Mouse (Mus musculus): Measurements from ENCODE around the gene Wfikkn2.

Gene Wfikkn2

DNA sequence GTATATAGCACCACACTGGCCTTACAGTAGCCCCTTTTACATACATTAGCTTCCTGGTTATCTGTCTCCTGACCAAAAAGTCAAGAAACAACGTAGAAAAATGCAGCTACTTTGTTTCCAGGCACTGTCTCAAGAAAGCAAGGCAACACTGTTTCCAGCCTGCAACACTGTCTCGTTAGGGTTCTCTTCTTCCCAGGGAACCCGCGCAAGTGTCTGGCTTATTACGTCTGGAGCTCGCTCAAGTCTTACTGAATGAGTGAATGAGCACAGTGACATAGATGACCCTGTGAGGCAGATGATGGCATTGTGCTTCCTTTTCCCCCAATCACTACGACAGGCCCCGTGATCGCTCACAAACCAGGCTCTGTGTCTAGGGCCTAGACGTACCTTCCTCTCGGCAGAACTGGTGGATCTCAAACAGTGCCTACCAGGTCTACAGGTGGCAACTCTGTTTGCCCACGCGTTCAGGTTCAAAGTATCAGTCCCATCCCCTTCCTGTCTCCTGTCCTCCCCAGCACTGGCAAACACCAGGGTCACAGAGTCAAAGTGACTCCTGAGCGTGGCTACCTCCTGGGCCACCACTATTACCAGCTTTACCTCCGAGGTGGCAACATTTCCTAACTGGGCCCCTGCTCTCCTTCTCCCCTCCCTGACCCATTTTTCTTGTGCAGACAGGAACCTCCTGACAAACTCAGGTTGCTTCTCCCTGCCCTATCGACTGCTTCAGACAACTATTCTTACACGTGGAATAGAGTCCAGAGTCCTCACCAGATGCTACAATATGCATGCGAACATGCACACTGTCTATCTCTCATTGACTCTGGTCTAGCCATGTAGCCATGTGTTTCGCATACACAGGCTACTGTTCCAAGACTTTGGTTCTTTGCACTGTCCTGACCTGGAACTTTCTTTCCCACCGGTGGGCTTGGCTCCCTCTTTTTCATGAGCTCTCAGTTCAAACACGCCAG, 27.4 kb upstream of the Wfikkn2 start:
- TF ChIP-seq GATA4 (IDR thresholded peaks at IDR 0.05; ENCODE audit: insufficient replicate concordance, low read length), result no peak

DNA sequence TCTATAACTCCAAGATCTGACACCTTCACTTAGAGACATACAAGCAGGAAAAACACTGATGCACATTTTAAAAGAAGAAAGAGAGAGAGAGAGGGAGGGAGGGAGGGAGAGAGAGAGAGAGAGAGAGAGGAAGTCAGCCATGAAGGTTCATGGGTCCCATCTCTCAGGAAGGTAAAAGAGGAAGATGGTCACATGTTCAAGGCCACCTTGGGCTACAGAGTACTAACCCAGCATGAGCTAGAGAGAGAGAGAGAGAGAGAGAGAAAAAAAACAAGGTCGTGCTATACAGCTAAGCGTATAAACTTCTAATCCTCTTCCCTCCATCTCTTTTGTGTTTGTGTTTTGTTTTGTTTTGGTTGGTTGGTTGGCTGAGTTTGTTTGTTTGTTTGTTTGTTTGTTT, 25.2 kb upstream of the Wfikkn2 start:
- TF ChIP-seq GATA4 (IDR thresholded peaks at IDR 0.05; ENCODE audit: insufficient replicate concordance, low read length), result no peak

DNA sequence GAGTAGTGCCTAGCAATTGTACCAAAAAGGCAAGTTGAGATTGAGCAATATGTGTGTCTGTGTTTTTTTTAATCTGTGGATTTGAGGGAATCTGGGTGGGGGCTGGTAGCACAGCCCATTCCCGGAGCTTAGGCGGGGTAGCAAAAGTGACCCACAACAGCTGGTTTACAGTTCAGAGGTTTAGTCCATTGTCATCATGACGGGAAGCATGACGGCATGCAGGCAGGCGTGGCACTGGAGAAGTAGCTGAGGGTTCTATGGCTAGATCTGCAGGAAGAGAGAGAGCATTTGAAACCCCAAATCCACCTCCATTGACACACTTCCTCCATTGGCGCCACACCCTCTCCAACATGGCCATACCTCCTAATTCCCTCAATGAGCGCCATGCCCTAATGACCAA, 24.1 kb upstream of the Wfikkn2 start:
- TF ChIP-seq GATA4 (IDR thresholded peaks at IDR 0.05; ENCODE audit: insufficient replicate concordance, low read length), result no peak

DNA sequence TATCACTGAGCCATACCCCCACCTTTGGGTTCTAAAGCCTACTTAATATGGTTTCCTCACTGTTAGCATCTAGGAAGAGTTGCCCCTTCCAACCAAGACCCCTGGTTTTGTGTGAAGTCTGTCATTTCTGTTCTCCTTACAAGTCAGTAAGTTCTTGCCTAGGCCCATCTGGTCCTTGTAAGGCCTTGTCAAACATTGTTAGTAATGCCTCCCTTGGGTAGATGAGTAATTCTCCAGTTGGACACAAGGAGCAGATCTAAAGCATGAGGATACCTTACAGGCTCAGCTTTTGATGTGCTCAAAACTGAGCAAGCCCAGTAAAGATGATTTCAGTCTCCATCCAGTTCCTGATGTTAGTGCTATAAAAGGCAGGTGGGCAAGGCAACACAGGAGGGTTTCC, 23.0 kb upstream of the Wfikkn2 start:
- TF ChIP-seq GATA4 (IDR thresholded peaks at IDR 0.05; ENCODE audit: insufficient replicate concordance, low read length), result no peak

DNA sequence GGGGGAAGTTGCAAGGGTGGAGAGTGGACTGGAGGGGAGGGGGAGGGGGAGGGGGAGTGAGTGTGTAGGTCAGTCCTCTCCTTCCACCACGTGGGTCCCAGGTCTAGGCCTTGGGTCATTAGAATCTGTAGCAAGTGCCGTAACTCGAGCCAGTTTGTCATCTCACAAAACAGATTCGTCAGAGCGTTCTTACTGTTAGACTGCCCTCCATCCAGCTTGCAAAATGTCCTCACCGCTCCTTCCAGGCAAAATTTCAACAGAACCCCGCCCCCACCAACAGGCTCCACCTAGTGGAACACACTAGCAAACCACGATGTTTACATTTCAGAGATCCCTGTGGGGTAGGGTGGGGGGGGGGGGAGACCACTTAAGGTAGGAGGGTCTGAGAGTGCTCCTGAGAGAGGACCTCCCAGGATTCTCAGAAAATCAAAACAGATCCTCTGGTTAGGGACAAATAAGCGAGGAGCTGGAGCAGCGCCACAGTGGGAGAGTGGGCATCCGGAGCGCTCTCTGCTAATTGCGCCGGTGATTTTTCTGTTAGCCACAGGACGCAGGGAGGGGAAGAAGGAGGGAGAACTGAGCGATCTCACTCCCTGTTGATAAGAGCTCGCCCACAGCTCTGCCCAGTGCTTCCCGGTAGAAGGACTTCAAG, 19.5 kb upstream of the Wfikkn2 start:
- TF ChIP-seq GATA4 (IDR thresholded peaks at IDR 0.05; ENCODE audit: insufficient replicate concordance, low read length), result no peak

DNA sequence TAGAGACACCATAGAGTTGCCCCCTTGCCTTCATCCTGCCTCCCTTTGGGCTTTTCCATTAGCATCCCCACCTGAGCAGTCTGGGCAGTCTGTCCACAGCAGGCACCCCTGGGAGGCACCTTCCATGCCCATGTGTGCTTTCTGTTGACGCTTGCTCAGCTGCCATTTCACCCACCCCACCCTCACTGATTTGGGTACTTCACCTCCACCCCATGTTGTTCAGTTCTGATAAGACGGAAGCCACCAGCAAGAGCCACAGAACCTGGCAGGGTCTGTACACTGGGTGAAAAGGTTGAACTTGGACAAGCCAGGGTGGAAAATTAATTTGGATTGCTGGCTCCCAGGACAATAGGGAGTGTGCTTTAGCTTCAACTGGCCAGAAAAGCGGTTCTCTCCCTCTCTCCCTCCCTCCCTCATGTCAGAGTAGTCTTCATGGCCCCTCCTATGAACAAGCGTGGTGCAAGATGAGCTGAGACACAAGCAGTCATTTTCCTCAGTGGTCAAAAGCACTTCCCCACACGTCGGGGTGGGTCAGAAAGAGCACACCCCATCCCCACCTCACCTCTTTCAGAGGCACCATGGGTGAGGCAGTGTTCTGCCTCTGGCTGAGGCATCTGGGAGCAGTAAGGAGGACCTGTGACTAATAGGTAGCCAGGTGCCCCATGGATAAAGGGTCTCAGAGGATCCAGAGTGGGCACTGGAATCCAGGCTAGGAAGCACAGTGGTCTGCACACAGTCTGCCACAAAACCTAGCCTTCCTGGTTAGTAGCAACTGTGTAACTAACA, 16.0 kb upstream of the Wfikkn2 start:
- TF ChIP-seq GATA4 (IDR thresholded peaks at IDR 0.05; ENCODE audit: insufficient replicate concordance, low read length), result no peak

DNA sequence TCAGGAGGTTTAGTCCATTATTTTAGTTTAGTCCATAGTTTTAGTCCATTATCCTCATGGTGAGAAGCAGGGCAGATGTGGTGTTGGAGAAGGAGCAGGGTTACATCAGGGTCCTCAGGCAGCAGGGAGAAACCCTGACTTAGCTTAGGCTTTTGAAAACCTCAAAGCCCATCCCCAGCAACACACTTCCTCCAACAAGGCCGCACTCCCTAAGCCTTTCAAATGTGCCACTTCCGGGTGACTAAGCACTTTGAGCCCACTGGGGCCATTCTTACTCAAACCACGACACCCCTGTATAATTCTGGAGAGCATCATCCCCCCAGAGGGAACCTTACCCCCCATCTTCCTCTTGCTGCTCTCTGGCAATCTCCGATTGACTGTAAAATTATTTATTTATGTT, 14.0 kb upstream of the Wfikkn2 start:
- no peak for TF ChIP-seq GATA4 (IDR thresholded peaks at IDR 0.05; ENCODE audit: insufficient replicate concordance, low read length)

DNA sequence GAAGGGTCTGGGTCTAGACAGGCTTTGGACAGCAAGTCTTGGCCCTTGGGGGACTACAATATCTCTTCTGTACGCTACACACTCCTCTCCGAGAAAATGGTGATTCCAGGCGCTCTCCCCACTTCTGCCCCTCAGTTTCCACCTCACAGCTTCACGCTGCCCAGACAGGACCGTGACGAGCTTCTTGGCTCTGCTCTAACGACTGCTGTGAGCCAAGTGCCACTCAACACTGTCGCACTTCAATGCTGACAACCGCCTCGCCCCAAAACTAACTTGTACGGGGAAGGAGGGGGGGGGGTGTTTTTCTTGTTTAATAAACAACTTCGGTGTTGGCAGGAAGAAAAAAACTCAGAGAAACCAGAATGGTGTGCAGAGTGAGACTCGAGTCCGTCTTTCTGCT, 12.2 kb upstream of the Wfikkn2 start:
- TF ChIP-seq GATA4 (IDR thresholded peaks at IDR 0.05; ENCODE audit: insufficient replicate concordance, low read length), result no peak

DNA sequence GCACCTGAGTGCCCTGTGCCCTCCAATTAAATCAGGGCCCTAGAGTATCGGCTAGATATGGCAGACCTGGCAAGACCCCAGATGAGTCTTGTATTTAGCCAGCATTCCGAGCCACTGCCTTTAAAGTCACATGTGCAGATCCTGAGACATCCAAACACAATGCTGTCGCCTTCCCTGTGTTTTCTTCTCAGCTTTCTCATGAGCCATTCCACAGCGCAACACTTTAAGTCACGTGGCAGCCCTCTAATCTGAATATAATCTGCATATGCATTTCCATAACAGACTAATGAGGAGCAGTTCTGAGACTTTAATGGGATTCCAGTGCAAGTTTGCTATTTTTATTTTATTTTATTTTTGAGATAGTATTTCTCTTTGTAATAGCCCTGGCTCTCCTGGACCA, 9.9 kb upstream of the Wfikkn2 start:
- no peak for TF ChIP-seq GATA4 (IDR thresholded peaks at IDR 0.05; ENCODE audit: insufficient replicate concordance, low read length)

DNA sequence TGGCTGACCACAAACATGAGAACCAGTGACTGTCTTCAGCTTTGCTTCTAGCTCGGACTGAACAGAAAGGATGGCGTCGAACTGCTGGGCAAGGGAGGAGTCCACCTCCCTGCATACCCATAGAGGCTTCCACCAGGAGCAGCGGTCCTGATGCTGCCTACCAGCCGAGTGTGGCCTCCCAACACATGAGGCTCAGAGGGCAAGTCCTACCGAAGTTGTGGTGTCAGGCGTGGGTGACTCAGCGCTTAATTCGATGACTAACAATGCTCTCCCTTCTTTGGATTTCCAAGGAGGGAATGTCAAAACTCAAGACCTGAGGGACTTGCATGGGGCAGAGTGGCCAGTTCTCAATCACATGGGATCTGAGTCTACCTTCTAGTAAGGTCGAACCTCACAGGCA, 7.9 kb upstream of the Wfikkn2 start:
- no peak for TF ChIP-seq GATA4 (IDR thresholded peaks at IDR 0.05; ENCODE audit: insufficient replicate concordance, low read length)

DNA sequence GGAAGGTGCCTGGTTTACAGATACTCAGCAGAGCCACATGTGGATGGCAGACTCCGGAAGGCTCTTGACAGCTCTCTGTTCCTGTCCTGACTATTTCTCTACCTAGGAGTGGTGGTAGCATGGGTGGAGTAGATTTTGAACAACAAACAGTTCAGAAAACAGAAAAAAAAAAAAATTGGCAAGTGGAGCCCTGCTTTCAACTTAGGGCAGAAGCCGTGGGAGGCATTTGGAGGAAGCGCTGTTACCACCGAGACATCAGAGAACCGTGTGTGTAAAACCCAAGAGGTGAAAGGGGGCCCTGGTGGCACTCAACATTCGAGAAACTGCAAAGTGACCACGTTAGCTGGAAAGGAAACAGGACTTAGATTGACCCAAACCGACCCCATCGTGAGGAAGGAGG, 7.4 kb upstream of the Wfikkn2 start:
- no peak for TF ChIP-seq GATA4 (IDR thresholded peaks at IDR 0.05; ENCODE audit: insufficient replicate concordance, low read length)

DNA sequence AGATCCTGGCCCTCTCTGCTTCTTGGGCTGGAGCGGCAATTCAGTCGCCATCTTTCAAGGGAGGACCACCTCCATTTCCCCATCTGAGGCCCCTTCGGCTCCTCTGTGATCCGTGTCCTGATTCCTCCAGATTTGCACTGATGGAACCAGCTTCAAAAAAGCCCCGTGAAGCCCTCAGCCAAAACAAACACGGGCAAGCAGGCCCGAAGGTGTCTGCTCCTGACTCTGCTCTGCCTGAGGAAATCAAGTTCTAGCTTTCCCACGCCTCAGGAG, 920 bp upstream of the Wfikkn2 start:
- TF ChIP-seq GATA4 (IDR thresholded peaks at IDR 0.05; ENCODE audit: insufficient replicate concordance, low read length), result no peak

DNA sequence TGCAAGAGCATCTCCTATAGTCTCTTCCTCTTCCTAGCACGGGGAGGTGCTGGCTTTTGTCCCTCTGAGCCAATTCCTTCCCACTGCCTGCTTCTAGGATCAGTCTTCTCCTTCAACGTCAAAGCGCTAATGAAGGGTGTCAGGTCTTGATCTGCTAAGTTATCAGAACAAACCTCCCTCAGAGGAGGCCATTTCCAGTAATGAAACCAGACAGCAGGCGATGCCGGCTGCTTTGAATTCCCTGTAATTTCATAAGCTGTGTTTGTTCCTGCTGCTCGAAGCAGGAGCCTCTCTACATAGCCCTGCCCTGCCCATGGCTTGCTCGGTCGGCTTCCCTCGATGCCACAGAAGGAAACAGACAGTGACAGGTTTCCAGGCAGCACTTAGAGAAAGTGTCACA, 1.4 kb downstream of the Wfikkn2 start:
- TF ChIP-seq GATA4 (IDR thresholded peaks at IDR 0.05; ENCODE audit: insufficient replicate concordance, low read length), result no peak

DNA sequence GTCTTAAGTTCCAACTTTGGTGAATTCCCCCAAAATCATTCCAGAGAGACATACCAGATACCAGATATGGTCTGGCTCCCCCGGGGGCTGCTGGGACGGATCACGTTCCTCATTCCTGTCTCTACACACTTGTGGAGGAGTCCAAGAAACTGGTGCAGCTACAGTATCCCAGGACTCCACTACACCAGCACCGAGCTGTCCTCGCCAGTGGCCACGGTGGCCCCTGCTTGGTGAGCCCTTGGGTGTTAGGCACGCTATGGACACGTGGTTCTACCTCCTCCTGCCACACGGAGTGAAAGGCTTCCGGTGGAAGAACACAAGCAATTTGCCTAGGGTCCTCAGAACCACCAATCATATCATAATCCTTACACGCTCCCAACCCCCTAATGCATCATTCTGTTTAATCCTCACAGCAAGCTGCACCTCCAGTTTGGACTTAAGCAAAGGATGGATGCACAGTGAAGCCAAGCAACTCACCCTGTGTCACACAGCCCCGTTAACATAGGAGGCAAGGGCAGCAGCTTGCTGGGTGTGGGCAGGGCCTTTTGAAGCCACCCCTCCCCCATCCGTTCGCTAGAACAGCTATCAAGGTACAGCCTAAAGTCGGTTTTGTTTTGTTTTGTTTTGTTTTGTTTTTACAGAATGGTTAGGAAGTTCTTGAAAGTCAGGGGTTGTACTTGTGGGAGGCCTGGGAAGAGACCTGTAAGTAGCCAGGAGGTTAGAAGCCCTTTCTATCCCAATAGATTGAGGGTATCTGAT, 2.2 kb downstream of the Wfikkn2 start:
- no peak for TF ChIP-seq GATA4 (IDR thresholded peaks at IDR 0.05; ENCODE audit: insufficient replicate concordance, low read length)

DNA sequence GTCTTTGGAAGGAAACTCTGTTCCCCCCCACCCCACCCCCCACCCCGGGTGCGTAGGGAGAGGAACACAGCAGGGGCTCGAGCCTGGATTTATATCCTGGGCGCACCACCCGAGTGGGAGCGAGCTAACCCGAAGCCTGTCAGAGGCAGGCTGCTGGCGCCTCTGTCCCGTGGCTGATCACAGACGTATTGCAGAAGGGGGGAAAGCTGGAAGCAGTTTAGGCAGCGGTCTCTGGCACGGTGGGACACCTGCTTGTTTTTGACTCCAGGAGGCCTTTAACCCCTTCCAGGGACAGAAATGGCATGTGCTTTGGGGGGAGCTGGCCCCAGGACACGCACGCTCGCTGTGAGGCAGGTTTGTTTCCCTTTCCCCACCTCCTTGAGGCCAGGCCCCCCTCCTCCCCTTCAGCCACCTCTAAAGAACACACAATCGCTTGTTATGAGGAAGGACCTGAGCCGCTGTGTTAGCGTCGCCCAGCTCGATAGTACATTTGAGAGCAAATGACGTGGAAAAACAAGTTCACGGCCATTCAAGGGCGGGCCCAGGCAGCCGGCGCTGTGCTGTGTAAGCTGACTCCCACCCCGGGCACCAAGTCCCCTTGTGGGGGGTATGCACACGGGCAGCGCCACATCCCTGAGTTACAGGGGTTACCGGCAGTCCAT, 2.9 kb downstream of the Wfikkn2 start:
- TF ChIP-seq GATA4 (IDR thresholded peaks at IDR 0.05; ENCODE audit: insufficient replicate concordance, low read length), result no peak

Measured in liver, adult (tissue).